Mouse (Mus musculus) heart, postnatal 0 days (tissue): Measurements from ENCODE around the gene Magi1.

Experiments used
- CTCF ChIP-seq: IDR thresholded peaks from 2 replicates; pipeline ENCODE4 v1.5.1; 2016; ENCODE audit warnings: antibody characterized with exemption, control low read depth, low read depth
- EP300 ChIP-seq: IDR thresholded peaks from 2 replicates; pipeline ENCODE4 v1.6.1; 2016; ENCODE audit warnings: antibody characterized with exemption, low read depth

GRCm38 (mm10) chr6:94077013-94077412 lies 206.7 kb downstream of the Magi1 start:
- TF ChIP-seq EP300 (no peak), CTCF (no peak)
